Mouse (Mus musculus): ENCODE measurements around the gene Adamts1. TPM values are rescaled to one million over a fixed set of nuclear protein-coding genes. Genes with fewer than 3 reads are reported as not detected.
A peak's percentile ranks its signal among the peaks of the same experiment; 100 is the strongest.

Adamts1 gene
- polyA plus RNA-seq, 1 experiment, result 8.1 TPM

- Histone ChIP-seq H3K4me1 (ENCODE audit: control insufficient read depth, insufficient read depth, low read length) (no peaks in the 10 kb centered on the region), H3K4me3 (ENCODE audit: insufficient read depth, low read length) (no peak overlapping the region)
Observed at GRCm38 (mm10) chr16:85746386-85746785, 56.5 kb downstream of the Adamts1 start.

More at GRCm38 (mm10) chr16:85746386-85746785, 56.5 kb downstream of the Adamts1 start:
- peak overlapping the region; percentile 77; the same call in 1 of the 2 replicates for H3K27ac ChIP-seq (ENCODE audit: insufficient read depth, low read length)
- TF ChIP-seq POLR2A (IDR thresholded peaks at IDR 0.05; ENCODE audit: extremely low read depth, insufficient read depth, low read length) (no peak), CTCF (IDR thresholded peaks at IDR 0.05; ENCODE audit: extremely low read depth, insufficient read depth, low read length) (no peak)

Other genes with a start within 250 kb of the Adamts1 start
- 4.6 and 5.1 TPM in 2 replicates for gene Cyyr1, start 249.7 kb downstream of the Adamts1 start, polyA plus RNA-seq (2012; rRNA removed)
- 0.49 and 0.65 TPM in 2 replicates for gene Adamts5, start 98.7 kb upstream of the Adamts1 start, polyA plus RNA-seq (2012; rRNA removed)

All from cortical plate, adult 2 months (tissue).